Mouse (Mus musculus): ENCODE measurements around the gene Lrrc4.
A peak's percentile ranks its signal among the peaks of the same experiment; 100 is the strongest.

Gene Lrrc4

GRCm38 (mm10) chr6:28723059-28723458, 108.5 kb downstream of the Lrrc4 start:
- DNase-seq = no peak

GRCm38 (mm10) chr6:28720391-28721171, 111.0 kb downstream of the Lrrc4 start:
- DNase-seq = peak; percentile 36 to 39

GRCm38 (mm10) chr6:28717845-28718237, 113.7 kb downstream of the Lrrc4 start:
- DNase-seq = no peak

- no peak for DNase-seq
Observed at GRCm38 (mm10) chr6:28717203-28717844, 114.2 kb downstream of the Lrrc4 start.

- DNase-seq = no peak
Observed at GRCm38 (mm10) chr6:28710035-28710434, 121.5 kb downstream of the Lrrc4 start.

GRCm38 (mm10) chr6:28706976-28707592, 124.5 kb downstream of the Lrrc4 start:
- DNase-seq = peak; percentile 13 to 21

GRCm38 (mm10) chr6:28706108-28706975, 125.2 kb downstream of the Lrrc4 start:
- DNase-seq = peak in 1 of 2 experiments; percentile 13

- peak; percentile 33 to 55 for DNase-seq
Observed at GRCm38 (mm10) chr6:28705384-28706107, 126.0 kb downstream of the Lrrc4 start.

- DNase-seq = peak in 1 of 2 experiments; percentile 16
Observed at GRCm38 (mm10) chr6:28704612-28705011, 126.9 kb downstream of the Lrrc4 start.

GRCm38 (mm10) chr6:28697214-28697613, 134.3 kb downstream of the Lrrc4 start:
- DNase-seq = no peak

- DNase-seq = no peak
Observed at GRCm38 (mm10) chr6:28692659-28693058, 138.9 kb downstream of the Lrrc4 start.

GRCm38 (mm10) chr6:28687776-28688175, 143.8 kb downstream of the Lrrc4 start:
- no peak for DNase-seq

GRCm38 (mm10) chr6:28685745-28686144, 145.8 kb downstream of the Lrrc4 start:
- DNase-seq = no peak

GRCm38 (mm10) chr6:28685052-28685451, 146.5 kb downstream of the Lrrc4 start:
- no peak for DNase-seq

- no peak for DNase-seq
Observed at GRCm38 (mm10) chr6:28681521-28682457, 149.8 kb downstream of the Lrrc4 start.

GRCm38 (mm10) chr6:28680537-28680936, 151.0 kb downstream of the Lrrc4 start:
- DNase-seq = peak in 1 of 2 experiments; percentile 17

GRCm38 (mm10) chr6:28678896-28679295, 152.7 kb downstream of the Lrrc4 start:
- no peak for DNase-seq

- no peak for DNase-seq
Observed at GRCm38 (mm10) chr6:28674686-28675085, 156.9 kb downstream of the Lrrc4 start.

GRCm38 (mm10) chr6:28672388-28672787, 159.2 kb downstream of the Lrrc4 start:
- DNase-seq = no peak

- no peak for DNase-seq
Observed at GRCm38 (mm10) chr6:28669251-28669650, 162.3 kb downstream of the Lrrc4 start.

- DNase-seq = no peak
Observed at GRCm38 (mm10) chr6:28667586-28667985, 164.0 kb downstream of the Lrrc4 start.
